15 mouse cellular contexts compared by ENCODE assay signal in the genomic region with DNA sequence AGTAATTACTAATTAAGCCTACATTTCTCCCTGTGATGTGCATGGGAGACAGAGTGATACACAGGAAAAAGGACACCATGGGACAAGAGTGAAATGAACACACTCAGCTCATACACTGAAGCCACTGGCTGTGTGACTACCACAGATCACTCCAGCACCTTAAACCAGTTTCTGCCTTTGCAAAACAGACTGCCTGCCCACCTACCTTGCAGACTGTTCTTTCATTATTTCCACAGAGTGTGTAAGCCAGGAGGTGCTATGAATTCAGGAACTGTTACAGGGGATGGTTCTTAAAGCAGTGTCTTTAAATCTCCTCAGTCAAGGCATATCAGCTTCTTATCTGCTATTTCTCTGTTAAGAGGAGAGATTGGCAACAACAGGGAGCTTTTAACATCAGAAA.
"Had no signal": no experiment of that assay in that cellular context is flagged by ENCODE, and none has a peak within 500 bp of the region (broad histone marks: within the 10 kb centered on the region; RNA-seq: fewer than 3 reads in every experiment).

No protein-coding gene starts in this region.

- H3K4me1 ChIP-seq: midbrain, embryonic 10.5 days; midbrain, embryonic 12.5 days; neural tube, embryonic 13.5 days; neural tube, embryonic 15.5 days; stomach, embryonic 15.5 days had no signal

- DNase-seq: lung, adult 18-20 months; lung, embryonic 14.5 days; lung, postnatal 10 days; lung, postnatal 4 days; midbrain, embryonic 14.5 days; thymus, adult 2 months; thymus, postnatal 25 days; thymus, postnatal 4 days had no signal

- H3K27ac ChIP-seq: midbrain, embryonic 10.5 days; midbrain, embryonic 12.5 days; neural tube, embryonic 13.5 days; neural tube, embryonic 15.5 days; stomach, embryonic 15.5 days; stomach, postnatal 0 days had no signal

- H3K4me3 ChIP-seq: midbrain, embryonic 10.5 days; midbrain, embryonic 12.5 days; myocyte; neural tube, embryonic 13.5 days; neural tube, embryonic 15.5 days; stomach, embryonic 15.5 days had no signal
